Mouse (Mus musculus) heart, embryonic 16.5 days (tissue): ENCODE measurements around the gene Npas1. TPM values are rescaled to one million over a fixed set of nuclear protein-coding genes. Genes with fewer than 3 reads are reported as not detected.

Source experiments
- ATAC-seq: fragments of 200-750 bp; cut with Nextera tagmentation; replicated peaks from 2 replicates; pipeline ENCODE4 v1.8.0; 2017; ENCODE audit warnings: moderate number of reproducible peaks; ENCODE audit not compliant: insufficient read depth, low FRiP score; ENCODE audit errors: extremely low read depth
- H3K27ac ChIP-seq: fragments of 300-500 bp; sonication (generic); 2 replicates; pipeline ENCODE4 v1.5.1; 2014; ENCODE audit warnings: mild to moderate bottlenecking, low read length, control low read depth, moderate library complexity
- H3K27me3 ChIP-seq: fragments of 300-500 bp; sonication (generic); 2 replicates; pipeline ENCODE4 v1.6.1; 2014; ENCODE audit warnings: low read length, mixed read lengths; ENCODE audit not compliant: control insufficient read depth, insufficient read depth
- H3K36me3 ChIP-seq: fragments of 300-500 bp; sonication (generic); 2 replicates; pipeline ENCODE4 v1.6.1; 2014; ENCODE audit not compliant: control insufficient read depth, insufficient read depth
- H3K4me1 ChIP-seq: fragments of 300-500 bp; sonication (generic); 2 replicates; pipeline ENCODE4 v1.6.1; 2014; ENCODE audit warnings: low read length, mixed read lengths; ENCODE audit not compliant: control insufficient read depth, insufficient read depth
- H3K4me2 ChIP-seq: fragments of 300-500 bp; sonication (generic); 2 replicates; pipeline ENCODE4 v1.6.1; 2014; ENCODE audit warnings: low read depth, mild to moderate bottlenecking, control low read depth, low read length
- H3K4me3 ChIP-seq: fragments of 300-500 bp; sonication (generic); 2 replicates; pipeline ENCODE4 v1.5.1; 2014; ENCODE audit warnings: mild to moderate bottlenecking, control low read depth, low read length
- H3K9ac ChIP-seq: fragments of 300-500 bp; sonication (generic); 2 replicates; pipeline ENCODE4 v1.6.1; 2014; ENCODE audit warnings: low read length, control low read depth
- H3K9me3 ChIP-seq: fragments of 300-500 bp; sonication (generic); replicated peaks from 2 replicates; pipeline ENCODE4 v1.6.1; 2016; ENCODE audit warnings: low read length; ENCODE audit not compliant: control insufficient read depth
- WGBS: fragments of 180-500 bp; shearing (Covaris S2); extraction: QIAGEN DNeasy Blood & Tissue Kit; methylation state at CpG from one replicate; pipeline ENCODE4 v1.1.7; 2014; 5-methylcytosine and 5-hydroxymethylcytosine counted together
- polyA plus RNA-seq: library from polyadenylated mRNA; unstranded; fragments of >200 nt; fragmentation: Nextera tagmentation; extraction: Ambion mirVana; gene quantifications from 2 replicates; pipeline ENCODE4 v1.2.1, GENCODE M21; 2015

Gene Npas1
- polyA plus RNA-seq, 1 experiment from 2014 or later, result 0.59 TPM

GRCm38 (mm10) chr7:16465160-16465559, 12.4 kb downstream of the Npas1 start:
- 7% methylated on average over 8 of the region's 8 CpGs for WGBS
- 0 out of 2 replicates have a peak, but pooled peaks have one; percentile 10 for ATAC-seq
- H3K9me3 ChIP-seq, result no peaks in the 10 kb centered on the region

DNA sequence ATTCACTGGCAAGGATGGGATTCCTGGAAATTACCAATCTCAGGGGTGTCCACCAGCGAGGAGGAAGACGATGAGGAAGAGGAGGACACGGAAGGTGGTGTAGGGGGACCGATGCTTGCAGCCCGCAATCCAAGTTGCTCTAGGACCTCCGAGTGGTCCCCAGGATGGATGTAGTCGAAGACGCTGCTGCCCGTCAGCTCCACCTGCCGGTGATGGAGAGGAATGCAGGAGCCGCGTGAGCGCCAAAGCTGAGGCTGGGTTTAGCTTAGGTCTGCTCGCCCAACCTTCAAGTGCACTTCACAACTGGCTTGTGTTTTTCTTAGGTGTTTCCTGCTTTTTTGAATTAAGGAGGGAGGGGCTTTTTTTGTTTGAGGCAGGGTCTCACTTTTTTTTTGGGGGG, 14.3 kb downstream of the Npas1 start:
- ATAC-seq, result 0 out of 2 replicates have a peak, but pooled peaks have one; percentile 30
- no peak overlapping the region for H3K4me3 ChIP-seq
- WGBS, result under 1% methylated on average over 14 of the region's 14 CpGs
- no peak overlapping the region for H3K9ac ChIP-seq
- peaks cover 3% of the 10 kb centered on the region; the same call in 1 of the 2 replicates for H3K9me3 ChIP-seq
- H3K27me3 ChIP-seq, result peaks cover 7% of the 10 kb centered on the region; the same call in 1 of the 2 replicates
- no peaks in the 10 kb centered on the region for H3K36me3 ChIP-seq
- no peaks in the 10 kb centered on the region for H3K4me1 ChIP-seq
- H3K4me2 ChIP-seq, result no peak overlapping the region
- H3K27ac ChIP-seq, result no peak overlapping the region

More at GRCm38 (mm10) chr7:16465160-16465559, 12.4 kb downstream of the Npas1 start:
- Histone ChIP-seq H3K4me3 (no peak overlapping the region), H3K27me3 (peaks cover 18% of the 10 kb centered on the region; the same call in 1 of the 2 replicates), H3K9ac (no peak overlapping the region), H3K27ac (no peak overlapping the region), H3K4me1 (no peaks in the 10 kb centered on the region), H3K36me3 (no peaks in the 10 kb centered on the region), H3K4me2 (no peak overlapping the region)

DNA sequence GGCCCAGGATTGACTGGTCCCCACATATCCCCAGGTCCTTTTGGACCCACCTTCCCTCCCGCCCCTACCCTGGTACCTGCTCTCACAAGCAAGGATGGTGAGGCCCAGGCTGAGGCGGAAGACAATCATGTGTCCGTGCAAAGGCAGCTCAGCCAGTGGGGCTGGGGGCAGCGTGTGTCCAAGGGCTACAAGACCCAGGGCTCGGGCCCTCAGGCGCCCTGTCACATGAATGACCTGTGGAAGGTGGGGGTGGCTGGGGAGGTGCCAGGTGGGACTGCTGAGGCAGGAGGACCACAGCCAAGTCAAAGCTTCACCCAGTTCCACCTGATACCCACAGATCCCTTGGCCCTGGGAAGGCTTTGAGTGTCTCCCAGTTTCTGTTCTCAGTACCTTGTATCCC, 15.8 kb downstream of the Npas1 start:
- WGBS, result 85% methylated on average over 6 of the region's 6 CpGs
- no peaks in the 10 kb centered on the region for H3K36me3 ChIP-seq
- H3K9ac ChIP-seq, result no peak overlapping the region
- no peak for ATAC-seq
- peaks cover 5% of the 10 kb centered on the region; the same call in 1 of the 2 replicates for H3K27me3 ChIP-seq
- H3K9me3 ChIP-seq, result peaks cover 3% of the 10 kb centered on the region; the same call in 1 of the 2 replicates
- no peak overlapping the region for H3K27ac ChIP-seq
- H3K4me2 ChIP-seq, result no peak overlapping the region
- H3K4me1 ChIP-seq, result no peaks in the 10 kb centered on the region
- H3K4me3 ChIP-seq, result no peak overlapping the region

- 65% methylated on average over 6 of the region's 6 CpGs for WGBS
Observed at GRCm38 (mm10) chr7:16461151-16461550, 16.4 kb downstream of the Npas1 start.

DNA sequence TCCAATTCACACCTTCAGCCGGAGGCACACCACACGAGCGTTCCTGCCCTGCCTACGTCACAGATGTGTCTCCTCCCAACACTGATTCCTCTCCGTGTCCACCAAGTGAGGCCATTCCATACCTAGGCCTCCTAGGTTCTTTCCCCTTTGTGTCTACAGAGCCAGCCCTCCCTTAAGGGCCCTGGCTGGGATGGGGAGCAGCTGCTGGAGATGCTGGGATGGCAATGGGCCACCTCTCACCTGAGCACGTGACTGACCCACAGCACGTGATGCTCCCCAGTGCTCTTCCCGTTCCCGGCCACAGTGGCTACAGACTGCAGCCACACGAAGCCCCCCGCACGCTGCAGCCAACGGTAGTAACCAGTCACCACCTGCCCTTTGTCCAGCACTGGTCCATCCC, 17.0 kb downstream of the Npas1 start:
- 0 out of 2 replicates have a peak, but pooled peaks cover 4% of the 10 kb centered on the region for H3K36me3 ChIP-seq
- H3K27ac ChIP-seq, result no peak overlapping the region
- 52% methylated on average over 13 of the region's 13 CpGs for WGBS
- H3K4me2 ChIP-seq, result no peak overlapping the region
- H3K4me1 ChIP-seq, result no peaks in the 10 kb centered on the region
- H3K4me3 ChIP-seq, result no peak overlapping the region
- ATAC-seq, result no peak
- H3K9ac ChIP-seq, result no peak overlapping the region
- peaks cover 3% of the 10 kb centered on the region; the same call in 1 of the 2 replicates for H3K9me3 ChIP-seq
- peaks cover 5% of the 10 kb centered on the region; the same call in 1 of the 2 replicates for H3K27me3 ChIP-seq

More at GRCm38 (mm10) chr7:16461151-16461550, 16.4 kb downstream of the Npas1 start:
- Histone ChIP-seq H3K36me3 (no peaks in the 10 kb centered on the region), H3K9ac (no peak overlapping the region), H3K4me2 (no peak overlapping the region), H3K9me3 (peaks cover 3% of the 10 kb centered on the region; the same call in 1 of the 2 replicates), H3K4me3 (no peak overlapping the region), H3K4me1 (no peaks in the 10 kb centered on the region), H3K27me3 (peaks cover 5% of the 10 kb centered on the region; the same call in 1 of the 2 replicates), H3K27ac (no peak overlapping the region)
- no peak for ATAC-seq

DNA sequence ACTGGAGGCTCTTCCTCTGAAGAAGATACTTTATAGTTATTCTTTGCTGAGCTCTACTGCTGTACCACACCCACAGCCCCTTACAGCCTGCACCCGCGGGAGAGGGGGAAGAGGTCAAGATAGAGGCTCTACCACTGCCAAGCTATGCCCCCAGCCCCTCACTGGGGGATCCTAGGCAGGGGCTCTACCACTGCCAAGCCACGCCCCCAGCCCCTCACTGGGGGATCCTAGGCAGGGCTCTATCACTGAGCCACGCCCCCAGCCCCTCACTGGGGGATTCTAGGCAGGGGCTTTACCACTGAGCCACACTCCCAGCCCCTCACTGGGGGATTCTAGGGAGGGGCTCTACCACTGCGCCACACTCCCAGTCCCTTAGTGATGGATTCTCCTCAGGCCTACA, 21.2 kb downstream of the Npas1 start:
- Histone ChIP-seq H3K9ac (no peak overlapping the region), H3K9me3 (peaks cover 3% of the 10 kb centered on the region; the same call in 1 of the 2 replicates), H3K4me1 (no peaks in the 10 kb centered on the region), H3K4me3 (no peak overlapping the region), H3K27me3 (no peaks in the 10 kb centered on the region), H3K27ac (no peak overlapping the region), H3K36me3 (0 out of 2 replicates have a peak, but pooled peaks cover 4% of the 10 kb centered on the region), H3K4me2 (no peak overlapping the region)
- no peak for ATAC-seq
- 84% methylated on average over 5 of the region's 5 CpGs for WGBS

DNA sequence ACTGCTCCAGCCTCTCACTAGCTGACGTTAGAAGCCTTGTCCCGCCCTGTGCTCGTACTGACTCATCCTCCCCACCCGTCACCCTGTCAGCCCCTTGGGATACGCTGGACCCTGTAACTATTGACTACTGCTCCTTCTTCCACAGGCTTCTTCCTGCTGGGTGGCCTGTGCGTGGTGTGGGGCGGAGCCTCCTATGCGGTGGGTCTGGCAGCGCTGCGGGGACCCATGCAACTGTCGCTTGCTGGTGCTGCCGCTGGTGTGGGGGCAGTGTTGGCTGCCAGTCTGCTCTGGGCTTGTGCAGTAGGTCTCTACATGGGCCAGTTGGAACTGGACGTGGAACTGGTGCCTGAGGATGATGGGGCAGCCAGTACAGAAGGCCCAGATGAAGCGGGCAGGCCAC, 22.5 kb downstream of the Npas1 start:
- no peak overlapping the region for H3K4me3 ChIP-seq
- H3K27ac ChIP-seq, result no peak overlapping the region
- H3K27me3 ChIP-seq, result no peaks in the 10 kb centered on the region
- no peaks in the 10 kb centered on the region for H3K4me1 ChIP-seq
- peaks cover 3% of the 10 kb centered on the region; the same call in 1 of the 2 replicates for H3K9me3 ChIP-seq
- no peak overlapping the region for H3K4me2 ChIP-seq
- no peak for ATAC-seq
- 0 out of 2 replicates have a peak, but pooled peaks cover 4% of the 10 kb centered on the region for H3K36me3 ChIP-seq
- 90% methylated on average over 14 of the region's 14 CpGs for WGBS
- H3K9ac ChIP-seq, result no peak overlapping the region

GRCm38 (mm10) chr7:16453118-16453711, 24.3 kb downstream of the Npas1 start:
- Histone ChIP-seq H3K27me3 (no peaks in the 10 kb centered on the region), H3K36me3 (0 out of 2 replicates have a peak, but pooled peaks cover 4% of the 10 kb centered on the region), H3K27ac (peak overlapping the region; percentile 64), H3K4me3 (peak overlapping the region; percentile 89), H3K9ac (peak overlapping the region; percentile 94), H3K4me2 (peak overlapping the region; percentile 93), H3K9me3 (no peaks in the 10 kb centered on the region), H3K4me1 (no peaks in the 10 kb centered on the region)
- ATAC-seq, result peak; percentile 20
- WGBS, result under 1% methylated on average over 23 of the region's 23 CpGs

- 0 out of 2 replicates have a peak, but pooled peaks cover 4% of the 10 kb centered on the region for H3K36me3 ChIP-seq
- no peaks in the 10 kb centered on the region for H3K27me3 ChIP-seq
- under 1% methylated on average over 30 of the region's 30 CpGs for WGBS
- H3K9ac ChIP-seq, result peak within 1 kb of the TSS; percentile 94
- no peaks in the 10 kb centered on the region for H3K4me1 ChIP-seq
- H3K4me3 ChIP-seq, result peak within 1 kb of the TSS; percentile 89
- H3K27ac ChIP-seq, result peak within 1 kb of the TSS; percentile 64
- peak; percentile 99 for ATAC-seq
- peak within 1 kb of the TSS; percentile 93 for H3K4me2 ChIP-seq
- no peaks in the 10 kb centered on the region for H3K9me3 ChIP-seq
Observed at GRCm38 (mm10) chr7:16452587-16453073, 24.9 kb downstream of the Npas1 start, which contains the start of gene Tmem160. Tmem160 (plus strand) TSS chr7:16452779.
